Comparison of ENCODE assay signal across 27 mouse cellular contexts in genomic region chr15:84270032-84270431, GRCm38 (mm10). TPM values are rescaled to one million over a fixed set of nuclear protein-coding genes. Genes with fewer than 3 reads are reported as not detected.
DNase-seq lines count a peak whose midpoint lies in the region; ATAC-seq and TF ChIP-seq lines count a peak whose summit lies in the region.
"Had no signal": no experiment of that assay in that cellular context is flagged by ENCODE, and none has a peak within 500 bp of the region (broad histone marks: within the 10 kb centered on the region; RNA-seq: fewer than 3 reads in every experiment).

No protein-coding gene starts in this region.

- H3K9me3 ChIP-seq in heart, embryonic 11.5 days (replicated peaks; ENCODE audit: control insufficient read depth, low read length): no peaks in the 10 kb centered on the region
- no peaks in the 10 kb centered on the region for H3K9me3 ChIP-seq in intestine, embryonic 14.5 days (ENCODE audit: control insufficient read depth, low read length)
- H3K9me3 ChIP-seq in intestine, postnatal 0 days (ENCODE audit: control insufficient read depth): no peaks in the 10 kb centered on the region
- H3K9me3 ChIP-seq in heart, postnatal 0 days (replicated peaks; ENCODE audit: control insufficient read depth, low read length): no peaks in the 10 kb centered on the region
- H3K9me3 ChIP-seq: embryonic facial prominence, embryonic 12.5 days; midbrain, embryonic 13.5 days; neural tube, embryonic 13.5 days had no signal

- peaks cover 28% of the 10 kb centered on the region for H3K4me1 ChIP-seq in heart, embryonic 11.5 days (ENCODE audit: control insufficient read depth, insufficient read depth, low read length)
- H3K4me1 ChIP-seq in intestine, embryonic 14.5 days (replicated peaks; ENCODE audit: control insufficient read depth, insufficient read depth, low read length): no peaks in the 10 kb centered on the region
- no peaks in the 10 kb centered on the region for H3K4me1 ChIP-seq in intestine, postnatal 0 days (replicated peaks; ENCODE audit: control insufficient read depth, insufficient read depth, low read length)
- H3K4me1 ChIP-seq in heart, postnatal 0 days (ENCODE audit: control insufficient read depth, insufficient read depth): peaks cover 24% of the 10 kb centered on the region

- TF ChIP-seq CTCF in intestine, postnatal 0 days (IDR thresholded peaks at IDR 0.05; ENCODE audit: low read depth): no peak
- no peak for TF ChIP-seq CTCF in heart, postnatal 0 days (IDR thresholded peaks at IDR 0.05; ENCODE audit: low read depth)

- no peak overlapping the region for H3K4me2 ChIP-seq in heart, embryonic 11.5 days
- no peak overlapping the region for H3K4me2 ChIP-seq in intestine, embryonic 14.5 days (ENCODE audit: low read length)
- no peak overlapping the region for H3K4me2 ChIP-seq in intestine, postnatal 0 days (replicated peaks; ENCODE audit: low read depth)
- no peak overlapping the region for H3K4me2 ChIP-seq in heart, postnatal 0 days (ENCODE audit: low read depth, low read length)
- H3K4me2 ChIP-seq: embryonic facial prominence, embryonic 12.5 days; hindbrain, embryonic 14.5 days; midbrain, embryonic 13.5 days; neural tube, embryonic 13.5 days had no signal

- WGBS in heart, embryonic 11.5 days (ENCODE audit: insufficient replicate concordance): 84% methylated on average over 5 of the region's 5 CpGs
- 65% methylated on average over 5 of the region's 5 CpGs for WGBS in intestine, embryonic 14.5 days
- 64% methylated on average over 5 of the region's 5 CpGs for WGBS in intestine, postnatal 0 days
- 64% methylated on average over 5 of the region's 5 CpGs for WGBS in heart, postnatal 0 days

- H3K27ac ChIP-seq in heart, embryonic 11.5 days (ENCODE audit: low read depth, low read length): peak overlapping the region; percentile 41; the same call in 1 of the 2 replicates
- no peak overlapping the region for H3K27ac ChIP-seq in intestine, embryonic 14.5 days (ENCODE audit: low read depth)
- H3K27ac ChIP-seq in intestine, postnatal 0 days (ENCODE audit: low read depth, low read length): no peak overlapping the region
- 0 out of 2 replicates have a peak overlapping the region, but pooled peaks have one; percentile 2 for H3K27ac ChIP-seq in heart, postnatal 0 days (ENCODE audit: low read depth)
- H3K27ac ChIP-seq: embryonic facial prominence, embryonic 12.5 days; hindbrain, embryonic 14.5 days; liver, embryonic 14.5 days; macrophage; midbrain, embryonic 13.5 days; neural tube, embryonic 13.5 days; stomach, postnatal 0 days had no signal

- ATAC-seq in frontal cortex, adult (ENCODE audit: low TSS enrichment): peak; percentile 47; the same call in 1 of the 2 replicates
- no peak for ATAC-seq in heart, embryonic 11.5 days (replicated peaks; ENCODE audit: insufficient number of reproducible peaks, low FRiP score, low TSS enrichment)
- ATAC-seq in intestine, embryonic 14.5 days (replicated peaks; ENCODE audit: low FRiP score, low TSS enrichment, low read depth): 0 out of 2 replicates have a peak, but pooled peaks have one; percentile 55
- ATAC-seq in intestine, postnatal 0 days: no peak
- ATAC-seq in heart, postnatal 0 days (ENCODE audit: insufficient read depth, low read depth): no peak
- ATAC-seq: forebrain, postnatal 0 days; midbrain, embryonic 13.5 days; Patski had no signal

- H3K36me3 ChIP-seq in heart, embryonic 11.5 days (ENCODE audit: control insufficient read depth, insufficient read depth, low read length): peaks cover 12% of the 10 kb centered on the region
- H3K36me3 ChIP-seq in intestine, embryonic 14.5 days (ENCODE audit: control insufficient read depth, insufficient read depth, low read length): no peaks in the 10 kb centered on the region
- no peaks in the 10 kb centered on the region for H3K36me3 ChIP-seq in intestine, postnatal 0 days (ENCODE audit: control insufficient read depth, insufficient read depth)
- peaks cover 29% of the 10 kb centered on the region for H3K36me3 ChIP-seq in heart, postnatal 0 days (replicated peaks; ENCODE audit: control insufficient read depth, insufficient read depth, low read length)
- H3K36me3 ChIP-seq: embryonic facial prominence, embryonic 12.5 days; midbrain, embryonic 13.5 days; neural tube, embryonic 13.5 days had no signal

- no peak for TF ChIP-seq EP300 in heart, postnatal 0 days (IDR thresholded peaks at IDR 0.05; ENCODE audit: low read depth)

- no peak for DNase-seq in frontal cortex, postnatal 14 days (ENCODE audit: low spot score in 2 of 2)
- no peak for DNase-seq in heart, adult 8-10 months (ENCODE audit: low spot score)
- DNase-seq in intestine, embryonic 14.5 days (ENCODE audit: low spot score): no peak
- no peak for DNase-seq in heart, postnatal 0 days (ENCODE audit: low spot score)
- DNase-seq: cerebellum, adult 11 months; cerebellum, adult 9-10 months; cerebellum, postnatal 36 days; forebrain, postnatal 0 days; kidney, adult 18-20 months; kidney, postnatal 4 days; liver; lung, adult 2 months; lung, postnatal 10 days; right cerebral cortex, postnatal 4 days; thymus, adult 18-20 months; thymus, postnatal 36 days had no signal

- H3K4me3 ChIP-seq in heart, embryonic 11.5 days (ENCODE audit: low read depth, low read length): no peak overlapping the region
- H3K4me3 ChIP-seq in intestine, embryonic 14.5 days (ENCODE audit: low read depth, low read length): no peak overlapping the region
- no peak overlapping the region for H3K4me3 ChIP-seq in intestine, postnatal 0 days (ENCODE audit: low read depth, low read length)
- no peak overlapping the region for H3K4me3 ChIP-seq in heart, postnatal 0 days (ENCODE audit: low read depth, low read length)
- H3K4me3 ChIP-seq: embryonic facial prominence, embryonic 12.5 days; midbrain, embryonic 13.5 days; neural tube, embryonic 13.5 days had no signal

- no peak overlapping the region for H3K9ac ChIP-seq in heart, embryonic 11.5 days (ENCODE audit: low read depth, low read length)
- H3K9ac ChIP-seq in intestine, embryonic 14.5 days (ENCODE audit: low read length): no peak overlapping the region
- no peak overlapping the region for H3K9ac ChIP-seq in intestine, postnatal 0 days (ENCODE audit: low read depth, low read length)
- H3K9ac ChIP-seq in heart, postnatal 0 days (replicated peaks; ENCODE audit: low read depth, low read length): no peak overlapping the region
- H3K9ac ChIP-seq: embryonic facial prominence, embryonic 12.5 days; forebrain, postnatal 0 days; hindbrain, embryonic 14.5 days; liver, embryonic 14.5 days; midbrain, embryonic 13.5 days; neural tube, embryonic 13.5 days had no signal

- no peaks in the 10 kb centered on the region for H3K27me3 ChIP-seq in heart, embryonic 11.5 days (ENCODE audit: control insufficient read depth, insufficient read depth, low read length)
- no peaks in the 10 kb centered on the region for H3K27me3 ChIP-seq in intestine, embryonic 14.5 days (replicated peaks; ENCODE audit: control insufficient read depth, insufficient read depth, low read length)
- no peaks in the 10 kb centered on the region for H3K27me3 ChIP-seq in intestine, postnatal 0 days (replicated peaks; ENCODE audit: control insufficient read depth, insufficient read depth, low read length)
- H3K27me3 ChIP-seq in heart, postnatal 0 days (ENCODE audit: control insufficient read depth, insufficient read depth, low read length): no peaks in the 10 kb centered on the region
- H3K27me3 ChIP-seq: embryonic facial prominence, embryonic 12.5 days; neural tube, embryonic 13.5 days; Patski had no signal

RNA-seq across cellular contexts. Expression of gene Parvb, which starts 38.2 kb away (rescaled TPM):
- polyA plus RNA-seq in heart, embryonic 11.5 days (2014; fragmentation: Nextera tagmentation; extraction: Ambion mirVana): 19.3 and 21.1 TPM in 2 replicates
- total RNA-seq in heart, adult 8-10 months (2022): 100 to 1,000 TPM in 2 of 4 experiments, 10 to 100 TPM in 2; 78.8 to 113 (median 105) TPM
- 3.6 and 5.1 TPM in 2 replicates for polyA plus RNA-seq in intestine, embryonic 14.5 days (2014; fragmentation: Nextera tagmentation; extraction: Ambion mirVana)
- polyA plus RNA-seq in intestine, postnatal 0 days (2015; fragmentation: Nextera tagmentation; extraction: Ambion mirVana): 2.6 and 2.8 TPM in 2 replicates
- total RNA-seq in heart, postnatal 0 days (2014; rRNA removed; ENCODE audit: low replicate concordance): 26.1 and 31.8 TPM in 2 replicates
- 10.8 and 11.7 TPM in 2 replicates for polyA plus RNA-seq in heart, postnatal 0 days (2015; fragmentation: Nextera tagmentation; extraction: Ambion mirVana)

RNA-seq across cellular contexts. Expression of gene Parvg, which starts 53.8 kb away (rescaled TPM):
- 0.59 and 0.60 TPM in 2 replicates for polyA plus RNA-seq in heart, embryonic 11.5 days (2014; fragmentation: Nextera tagmentation; extraction: Ambion mirVana)
- total RNA-seq in heart, adult 8-10 months (2022): 1 to 10 TPM in 3 of 4 experiments, under 1 TPM in 1; 0.88 to 2.0 (median 1.4) TPM
- polyA plus RNA-seq in intestine, embryonic 14.5 days (2014; fragmentation: Nextera tagmentation; extraction: Ambion mirVana): 1.9 and 2.0 TPM in 2 replicates
- 1.1 and 1.2 TPM in 2 replicates for polyA plus RNA-seq in intestine, postnatal 0 days (2015; fragmentation: Nextera tagmentation; extraction: Ambion mirVana)
- total RNA-seq in heart, postnatal 0 days (2014; rRNA removed; ENCODE audit: low replicate concordance): 0.11 and 2.2 TPM in 2 replicates
- 0.68 and 1.2 TPM in 2 replicates for polyA plus RNA-seq in heart, postnatal 0 days (2015; fragmentation: Nextera tagmentation; extraction: Ambion mirVana)
- polyA plus RNA-seq: Patski had no signal

Comparison
In these comparisons a context has a peak if more than half of its experiments do, and no peak if none do; other contexts are left out.
1. ATAC-seq: peak in frontal cortex, adult (single experiment) and intestine, embryonic 14.5 days (single experiment); none in heart, embryonic 11.5 days (single experiment), intestine, postnatal 0 days (single experiment) and heart, postnatal 0 days (single experiment).
2. H3K27ac ChIP-seq: peak in heart, embryonic 11.5 days (single experiment) and heart, postnatal 0 days (single experiment); none in intestine, embryonic 14.5 days (single experiment) and intestine, postnatal 0 days (single experiment).